Mouse (Mus musculus) telencephalon, adult 2 months (tissue): ENCODE results near the gene 2610021A01Rik.
"Not testable (repeated sequence)": the region's sequence is repeated elsewhere in the genome, so short reads cannot be mapped to it uniquely, and the experiment has no call there.

Source experiments
- DNase-seq: peaks from one replicate; pipeline ENCODE4 v3.0.0-alpha.2; 2011; ENCODE audit warnings: low read depth, low spot score

2610021A01Rik gene

GRCm38 (mm10) chr7:41599034-41599813 lies at the start of gene 2610021A01Rik:
Gene 2610021A01Rik, plus strand, starts transcription at chr7:41599230.
- DNase-seq = peak; percentile 94

- DNase-seq = no peak
These were observed 38.3 kb upstream of the 2610021A01Rik start for GRCm38 (mm10) chr7:41560681-41561080.

GRCm38 (mm10) chr7:41573562-41573961 lies 25.5 kb upstream of the 2610021A01Rik start, which contains the start of gene Gm6871:
Gene Gm6871, minus strand, starts transcription at chr7:41573662.
- not testable (repeated sequence) for DNase-seq

GRCm38 (mm10) chr7:41577956-41578355 lies 21.1 kb upstream of the 2610021A01Rik start:
- no peak for DNase-seq

GRCm38 (mm10) chr7:41582028-41582427 lies 17.0 kb upstream of the 2610021A01Rik start:
- DNase-seq = no peak

- not testable (repeated sequence) for DNase-seq
These were observed 11.2 kb upstream of the 2610021A01Rik start for GRCm38 (mm10) chr7:41587831-41588230.

GRCm38 (mm10) chr7:41598615-41599014 lies 415 bp upstream of the 2610021A01Rik start:
- no peak for DNase-seq

- no peak for DNase-seq
These were observed 1.0 kb downstream of the 2610021A01Rik start for GRCm38 (mm10) chr7:41599932-41600548.

- no peak for DNase-seq
These were observed 12.6 kb downstream of the 2610021A01Rik start for GRCm38 (mm10) chr7:41611654-41612053.

- not testable (repeated sequence) for DNase-seq
These were observed 17.2 kb downstream of the 2610021A01Rik start for GRCm38 (mm10) chr7:41616241-41616640.

GRCm38 (mm10) chr7:41632409-41633220 lies 33.6 kb downstream of the 2610021A01Rik start, which contains the start of gene Zfp788:
Gene Zfp788, plus strand, starts transcription at chr7:41633203.
- peak; percentile 97 for DNase-seq

GRCm38 (mm10) chr7:41633221-41633984 lies 34.4 kb downstream of the 2610021A01Rik start:
- peak; percentile 97 for DNase-seq

GRCm38 (mm10) chr7:41674326-41674725 lies 75.3 kb downstream of the 2610021A01Rik start:
- DNase-seq = not testable (repeated sequence)
